Mouse (Mus musculus) spleen, adult 2 months (tissue): ENCODE results near the gene Ajap1.

ENCODE experiments used
- CTCF ChIP-seq: fragments of 200-500 bp; IDR thresholded peaks from 2 replicates; pipeline ENCODE4 v1.5.1; 2011; ENCODE audit warnings: mild to moderate bottlenecking, inconsistent platforms; ENCODE audit not compliant: insufficient read depth, insufficient read length, insufficient replicate concordance; ENCODE audit errors: extremely low read depth
- POLR2A ChIP-seq: fragments of 200-500 bp; IDR thresholded peaks from 2 replicates; pipeline ENCODE4 v1.6.1; 2011; ENCODE audit warnings: low read depth, low read length, inconsistent platforms

- TF ChIP-seq CTCF, result no peak
- no peak for TF ChIP-seq POLR2A
Observed at GRCm38 (mm10) chr4:153344999-153345398, 137.6 kb downstream of the Ajap1 start.
